ENCODE assay signal across 9 mouse cellular contexts in the genomic region with DNA sequence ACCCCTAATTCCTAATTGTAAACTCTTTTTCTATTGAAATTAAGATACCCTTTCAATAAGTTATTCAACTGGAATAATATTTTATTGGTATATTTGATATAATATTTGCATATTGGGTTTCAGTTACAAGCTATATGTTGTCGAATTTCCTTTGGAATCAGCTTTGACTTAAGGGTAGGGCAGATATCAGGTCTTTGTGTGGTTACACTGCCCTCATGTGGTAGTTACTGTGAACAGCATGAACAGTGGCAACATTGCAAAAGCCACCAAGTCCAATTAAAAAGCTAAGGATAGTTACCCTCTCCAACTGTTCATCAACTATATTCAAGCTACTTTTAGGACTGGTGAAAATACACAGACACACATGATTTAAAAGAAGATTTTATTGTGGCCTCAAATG. TPM values are rescaled to one million over a fixed set of nuclear protein-coding genes. Genes with fewer than 3 reads are reported as not detected.
DNase-seq lines count a peak whose midpoint lies in the region; ATAC-seq lines count a peak whose summit lies in the region.
"Had no signal": no experiment of that assay in that cellular context is flagged by ENCODE, and none has a peak within 500 bp of the region (broad histone marks: within the 10 kb centered on the region; RNA-seq: fewer than 3 reads in every experiment).

No protein-coding gene starts in this region.

- no peak overlapping the region for H3K4me2 ChIP-seq in neural tube, embryonic 11.5 days (ENCODE audit: low read depth)
- H3K4me2 ChIP-seq in neural tube, embryonic 15.5 days = no peak overlapping the region

- DNase-seq in frontal cortex, postnatal 25 days (ENCODE audit: low spot score in 2 of 2) = no peak
- DNase-seq in neural tube, embryonic 11.5 days (ENCODE audit: low spot score) = peak; percentile 48
- peak; percentile 36 for DNase-seq in embryo, embryonic 9.5 days (ENCODE audit: extremely low spot score)
- no peak for DNase-seq in cerebellum, adult 8-10 months

- H3K4me1 ChIP-seq in neural tube, embryonic 11.5 days (ENCODE audit: control insufficient read depth, insufficient read depth, low read length) = no peaks in the 10 kb centered on the region
- H3K4me1 ChIP-seq in neural tube, embryonic 15.5 days = no peaks in the 10 kb centered on the region

- H3K27me3 ChIP-seq in neural tube, embryonic 11.5 days (ENCODE audit: control insufficient read depth, insufficient read depth, low read length) = no peaks in the 10 kb centered on the region
- no peaks in the 10 kb centered on the region for H3K27me3 ChIP-seq in neural tube, embryonic 15.5 days (replicated peaks)

- no peak overlapping the region for H3K9ac ChIP-seq in neural tube, embryonic 11.5 days (ENCODE audit: low read length)
- H3K9ac ChIP-seq in neural tube, embryonic 15.5 days (replicated peaks) = no peak overlapping the region

- no peak overlapping the region for H3K4me3 ChIP-seq in neural tube, embryonic 11.5 days (ENCODE audit: low read depth, low read length)
- H3K4me3 ChIP-seq in neural tube, embryonic 15.5 days (replicated peaks) = no peak overlapping the region

- no peak overlapping the region for H3K27ac ChIP-seq in neural tube, embryonic 11.5 days (ENCODE audit: low read depth, low read length)
- no peak overlapping the region for H3K27ac ChIP-seq in neural tube, embryonic 15.5 days (replicated peaks)

- WGBS in neural tube, embryonic 11.5 days = 77% methylated on average over 1 of the region's 1 CpGs
- 67% methylated on average over 1 of the region's 1 CpGs for WGBS in neural tube, embryonic 15.5 days

- H3K9me3 ChIP-seq in neural tube, embryonic 11.5 days (ENCODE audit: control insufficient read depth, low read length) = no peaks in the 10 kb centered on the region
- no peaks in the 10 kb centered on the region for H3K9me3 ChIP-seq in neural tube, embryonic 15.5 days (replicated peaks)

- ATAC-seq in frontal cortex, adult (ENCODE audit: low TSS enrichment) = peak; percentile 83
- ATAC-seq in neural tube, embryonic 11.5 days (ENCODE audit: insufficient read depth, low FRiP score, low TSS enrichment) = peak; percentile 56; the same call in 1 of the 2 replicates
- ATAC-seq in neural tube, embryonic 15.5 days (ENCODE audit: low FRiP score) = no peak
- peak; percentile 82 for ATAC-seq in megakaryocyte-erythroid progenitor cell, adult 5-6 weeks (replicated peaks; ENCODE audit: low FRiP score, low TSS enrichment, poor library complexity, severe bottlenecking)
- no peak for ATAC-seq in inflammation-experienced regulatory T-cells, adult 6 months

- no peaks in the 10 kb centered on the region for H3K36me3 ChIP-seq in neural tube, embryonic 11.5 days (ENCODE audit: control insufficient read depth, insufficient read depth, low read length)
- H3K36me3 ChIP-seq in neural tube, embryonic 15.5 days = no peaks in the 10 kb centered on the region

RNA-seq across cellular contexts. Expression of a gene that starts 11.6 kb away (rescaled TPM):
- polyA plus RNA-seq in neural tube, embryonic 11.5 days (2014; fragmentation: Nextera tagmentation; extraction: Ambion mirVana) = not detected in 2 replicates
- polyA plus RNA-seq in neural tube, embryonic 15.5 days (2015; fragmentation: Nextera tagmentation; extraction: Ambion mirVana) = not detected in 2 replicates
- not detected in 2 replicates for total RNA-seq in megakaryocyte-erythroid progenitor cell, adult 5-6 weeks (2014; fragmentation: Nextera tagmentation)
- total RNA-seq in megakaryocyte-erythroid progenitor cell, adult 5-6 weeks (2017) = not detected in 2 replicates
- not detected for polyA plus RNA-seq in inflammation-experienced regulatory T-cells, adult 6 months (2017; shearing (Covaris generic))
- polyA plus RNA-seq: heart, embryonic 16.5 days had no signal

Comparison
In these comparisons a context has a peak if more than half of its experiments do, and no peak if none do; other contexts are left out.
1. ATAC-seq: peak in frontal cortex, adult (single experiment), neural tube, embryonic 11.5 days (single experiment) and megakaryocyte-erythroid progenitor cell, adult 5-6 weeks (single experiment); none in neural tube, embryonic 15.5 days (single experiment) and inflammation-experienced regulatory T-cells, adult 6 months (single experiment).
2. DNase-seq: peak in neural tube, embryonic 11.5 days (single experiment) and embryo, embryonic 9.5 days (single experiment); none in frontal cortex, postnatal 25 days (0 of 2) and cerebellum, adult 8-10 months (single experiment).